ENCODE assay signal across 15 mouse cellular contexts in the genomic region with DNA sequence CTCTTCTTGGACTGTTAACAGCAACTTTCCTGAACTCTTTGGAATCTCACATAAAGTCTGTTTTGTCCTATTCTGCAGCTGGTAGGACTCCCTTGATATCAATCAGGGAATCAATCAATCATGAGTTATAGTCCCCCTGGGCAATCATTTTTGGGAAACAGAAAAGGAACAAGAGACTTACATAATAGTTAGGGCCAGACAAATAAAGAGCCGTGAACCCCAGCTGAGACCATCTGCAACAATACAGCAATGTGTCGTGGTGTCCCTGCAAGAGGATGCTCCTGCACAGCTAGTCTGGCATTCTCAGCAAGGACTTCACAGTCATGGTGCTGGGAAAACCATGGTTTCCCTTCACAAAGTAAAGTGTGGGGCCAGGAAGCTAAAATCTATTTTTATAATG.
"Had no signal": no experiment of that assay in that cellular context is flagged by ENCODE, and none has a peak within 500 bp of the region (broad histone marks: within the 10 kb centered on the region; RNA-seq: fewer than 3 reads in every experiment).

No protein-coding gene starts in this region.

- H3K27ac ChIP-seq: limb, embryonic 10.5 days; liver, embryonic 15.5 days; midbrain, embryonic 15.5 days; stomach, embryonic 15.5 days had no signal

- H3K4me2 ChIP-seq: liver, embryonic 11.5 days; liver, embryonic 15.5 days; midbrain, embryonic 11.5 days; midbrain, embryonic 15.5 days; stomach, embryonic 15.5 days had no signal

- H3K9ac ChIP-seq: liver, embryonic 15.5 days; midbrain, embryonic 15.5 days; stomach, embryonic 15.5 days had no signal

- H3K36me3 ChIP-seq: liver, embryonic 15.5 days; midbrain, embryonic 15.5 days had no signal

- ATAC-seq: lung, postnatal 0 days; midbrain, embryonic 15.5 days had no signal

- H3K4me3 ChIP-seq: limb, embryonic 10.5 days; liver, embryonic 15.5 days; midbrain, embryonic 15.5 days; stomach, embryonic 15.5 days had no signal

- DNase-seq: kidney, adult 18-20 months; kidney, postnatal 10 days; kidney, postnatal 4 days; lung, adult 2 months; lung, postnatal 36 days; right cerebral cortex, postnatal 14 days; thymus, adult 2 months; thymus, postnatal 25 days had no signal

- H3K4me1 ChIP-seq: limb, embryonic 10.5 days; liver, embryonic 15.5 days; midbrain, embryonic 15.5 days; stomach, embryonic 15.5 days had no signal

- H3K9me3 ChIP-seq: limb, embryonic 10.5 days; liver, embryonic 15.5 days; midbrain, embryonic 15.5 days; stomach, embryonic 15.5 days had no signal

- H3K27me3 ChIP-seq: liver, embryonic 15.5 days; midbrain, embryonic 15.5 days; stomach, embryonic 15.5 days had no signal
